Mouse (Mus musculus) cerebellum, adult 11-12 months (tissue): ENCODE results near the gene Txlna.

Source experiments
- DNase-seq: peaks from one replicate; pipeline ENCODE4 v3.0.0; 2022

The Txlna gene

GRCm38 (mm10) chr4:129624281-129625028 lies 16.4 kb downstream of the Txlna start:
- peak; percentile 96 for DNase-seq

GRCm38 (mm10) chr4:129623681-129624091 lies 17.2 kb downstream of the Txlna start, which contains the start of gene Ccdc28b:
Gene Ccdc28b, minus strand, starts transcription at chr4:129623947.
- DNase-seq = peak; percentile 70

DNA sequence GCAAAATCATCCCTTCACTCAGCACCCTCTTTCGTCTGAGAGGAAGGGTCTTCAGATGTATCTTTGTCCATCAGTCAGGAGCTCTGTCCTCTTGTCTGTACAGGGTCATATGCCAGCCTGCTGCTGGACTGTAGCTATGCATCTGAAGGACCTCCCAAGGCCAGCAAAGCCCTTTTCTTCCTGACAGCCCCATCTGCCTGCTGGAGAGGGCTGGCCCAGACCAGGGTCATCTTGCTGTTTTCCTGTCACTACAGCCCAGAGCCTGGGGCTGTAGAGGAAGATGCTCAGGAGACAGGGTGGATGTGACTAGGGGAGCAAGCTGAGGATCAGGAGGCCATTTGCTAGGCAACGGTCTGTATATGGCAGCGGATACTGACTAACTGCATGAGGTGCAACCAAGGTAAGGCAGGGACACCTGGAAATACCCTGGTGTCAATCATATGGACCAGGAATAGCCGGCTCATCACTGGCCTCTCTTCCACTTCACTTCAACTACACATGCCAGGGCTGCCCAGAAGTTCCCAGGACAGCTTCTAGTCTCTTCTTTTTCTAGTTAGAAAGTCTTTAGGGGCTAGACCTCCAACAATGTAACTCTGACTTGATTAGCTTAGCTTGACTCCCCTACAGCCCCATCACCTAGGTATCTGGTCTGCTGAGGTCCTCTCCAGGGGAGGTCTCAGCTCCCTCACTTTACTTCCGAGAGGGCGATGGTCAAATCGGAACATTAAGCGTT lies 17.9 kb downstream of the Txlna start:
- peak; percentile 65 for DNase-seq

- peak; percentile 77 for DNase-seq
These were observed 18.6 kb downstream of the Txlna start for GRCm38 (mm10) chr4:129622120-129622802.

DNA sequence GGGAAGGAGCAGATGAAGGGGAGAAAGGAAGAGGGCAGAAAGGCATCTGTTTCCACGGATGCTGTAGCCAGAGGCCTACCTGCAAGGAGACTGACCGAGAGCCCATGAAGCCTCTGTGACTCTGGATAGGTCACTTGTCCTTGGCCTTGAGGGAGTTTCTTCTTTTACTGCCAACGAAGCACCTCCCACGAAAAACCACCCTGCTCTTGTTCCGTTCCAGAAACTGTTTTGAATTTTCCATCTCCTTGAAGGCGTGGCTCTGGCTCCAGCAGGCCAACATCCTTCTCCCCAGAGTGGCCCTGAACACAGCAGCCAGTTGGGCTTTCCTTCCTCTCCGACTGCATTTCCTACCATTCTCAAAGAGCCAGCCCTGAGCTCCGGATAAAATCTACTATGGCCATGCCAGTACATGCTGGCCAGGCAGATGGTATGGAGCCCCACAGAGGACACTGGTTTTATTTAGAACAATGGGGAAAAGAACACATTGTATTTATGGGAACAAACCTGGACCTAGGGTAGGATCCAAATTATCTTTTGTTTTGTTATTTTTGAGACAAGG lies 19.5 kb downstream of the Txlna start:
- peak; percentile 85 for DNase-seq

- DNase-seq = peak; percentile 65
These were observed 20.2 kb downstream of the Txlna start for GRCm38 (mm10) chr4:129620419-129621282.

GRCm38 (mm10) chr4:129618786-129619691 lies 21.8 kb downstream of the Txlna start, which contains the start of gene Iqcc:
Gene Iqcc, minus strand, starts transcription at chr4:129619099.
- DNase-seq = peak; percentile 97

GRCm38 (mm10) chr4:129618031-129618430 lies 22.8 kb downstream of the Txlna start:
- peak; percentile 55 for DNase-seq

DNA sequence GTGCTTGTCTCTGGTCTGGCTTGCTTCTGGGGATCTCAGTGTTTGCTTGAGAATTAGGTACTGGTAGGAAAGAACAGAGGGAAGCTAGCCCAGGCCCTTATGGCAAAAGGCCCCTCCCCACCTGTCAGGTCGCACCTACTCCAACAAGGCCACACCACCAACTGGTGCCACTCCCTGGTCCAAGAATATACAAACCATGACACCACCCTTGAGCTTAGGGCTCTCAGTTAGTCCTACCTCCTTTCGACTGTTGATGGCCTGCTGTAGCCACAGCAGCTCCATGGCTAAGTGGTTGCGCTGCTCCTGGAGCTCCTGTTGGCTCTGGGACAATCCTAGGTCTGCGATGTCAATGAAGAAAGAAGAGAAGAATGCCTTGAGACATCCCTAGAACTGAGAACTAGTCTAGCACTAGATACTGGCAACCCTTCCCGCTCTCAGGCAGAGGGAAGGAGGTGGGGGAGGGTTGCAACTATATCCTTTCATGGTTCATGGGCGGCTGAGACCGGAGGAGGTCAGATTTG lies 23.7 kb downstream of the Txlna start:
- peak; percentile 50 for DNase-seq

DNA sequence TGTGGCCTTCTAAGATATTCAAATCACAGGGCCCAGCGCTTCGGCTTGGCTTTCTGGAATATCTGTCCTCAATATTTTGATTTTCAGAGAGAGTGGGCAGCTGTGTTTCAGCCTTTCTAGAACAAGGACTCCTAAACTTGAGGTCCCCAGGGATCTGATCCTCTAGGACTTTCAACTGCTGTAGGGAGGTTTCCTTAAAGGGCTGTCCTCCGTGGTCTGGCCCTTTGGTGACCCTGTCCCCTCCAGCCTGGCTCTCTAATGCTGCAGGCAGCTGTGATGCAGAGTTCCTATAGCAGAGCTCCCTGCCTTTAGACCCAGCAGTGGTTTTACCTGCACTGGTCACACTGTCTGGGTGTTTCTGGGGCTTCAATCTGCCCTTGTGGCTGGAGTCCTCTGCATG lies 24.2 kb downstream of the Txlna start:
- no peak for DNase-seq

- DNase-seq = peak; percentile 39
These were observed 25.0 kb downstream of the Txlna start for GRCm38 (mm10) chr4:129615801-129616290.

DNA sequence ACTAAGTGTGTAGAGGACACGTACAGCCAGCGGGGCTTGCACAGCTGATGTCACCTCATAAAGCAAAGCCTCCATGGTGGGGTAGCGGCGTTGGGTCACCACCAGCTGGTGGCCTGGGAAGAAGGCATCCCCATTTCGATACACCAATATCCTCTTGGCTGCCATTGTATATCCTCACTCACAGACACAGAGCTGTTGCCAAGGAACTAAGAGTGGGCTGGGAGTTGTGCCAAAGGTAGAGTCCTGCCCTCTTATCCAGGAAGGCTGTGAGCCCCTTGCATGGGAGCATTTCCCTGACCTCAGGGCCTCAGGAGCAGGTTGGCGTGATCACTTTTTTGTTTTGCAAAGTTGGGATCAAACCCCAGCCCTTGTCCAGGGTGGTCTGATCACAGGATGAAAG lies 26.8 kb downstream of the Txlna start, which contains the start of gene Dcdc2b:
Gene Dcdc2b, minus strand, starts transcription at position 165 of the 400 bp plus-strand sequence.
- DNase-seq = peak; percentile 41

DNA sequence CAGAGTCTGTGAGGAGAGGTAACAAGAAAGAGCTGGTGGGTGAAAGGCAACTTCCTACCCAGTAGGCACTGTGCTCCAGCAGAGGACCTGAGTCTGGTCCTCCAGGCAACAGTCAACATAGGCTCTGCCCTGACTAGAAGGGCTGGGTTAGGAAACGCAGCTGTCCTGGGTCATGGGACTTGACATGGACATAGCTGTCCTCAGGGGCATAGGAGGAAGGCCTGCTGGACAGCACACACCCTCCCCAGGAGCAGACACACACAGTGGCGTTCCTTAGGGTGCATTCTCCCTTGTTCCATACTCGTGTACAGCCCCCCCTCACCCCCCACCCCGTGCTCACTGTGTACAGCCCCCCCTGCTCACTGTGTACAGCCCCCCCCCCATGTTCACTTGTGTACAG lies 30.4 kb downstream of the Txlna start:
- DNase-seq = no peak

DNA sequence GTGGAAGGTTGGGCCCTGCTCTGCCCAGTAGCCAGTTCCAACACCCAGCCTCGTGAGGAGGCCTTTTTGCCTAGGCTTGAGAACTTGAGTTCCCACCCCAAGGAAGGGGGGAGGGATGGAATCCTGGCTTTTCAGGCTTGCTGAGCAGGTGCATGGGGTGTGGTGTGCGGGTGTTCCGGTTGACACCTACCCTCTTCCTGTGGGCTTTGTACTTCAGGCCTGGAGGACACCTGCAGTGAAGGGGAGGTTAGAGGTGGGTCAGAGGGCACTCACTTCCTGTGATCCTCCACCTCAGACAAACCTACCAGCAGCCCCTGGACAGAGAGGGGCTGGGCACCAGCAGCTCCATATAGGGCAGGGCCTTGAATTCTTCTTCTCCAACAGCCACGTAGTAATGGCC lies 30.8 kb downstream of the Txlna start:
- peak; percentile 27 for DNase-seq

DNA sequence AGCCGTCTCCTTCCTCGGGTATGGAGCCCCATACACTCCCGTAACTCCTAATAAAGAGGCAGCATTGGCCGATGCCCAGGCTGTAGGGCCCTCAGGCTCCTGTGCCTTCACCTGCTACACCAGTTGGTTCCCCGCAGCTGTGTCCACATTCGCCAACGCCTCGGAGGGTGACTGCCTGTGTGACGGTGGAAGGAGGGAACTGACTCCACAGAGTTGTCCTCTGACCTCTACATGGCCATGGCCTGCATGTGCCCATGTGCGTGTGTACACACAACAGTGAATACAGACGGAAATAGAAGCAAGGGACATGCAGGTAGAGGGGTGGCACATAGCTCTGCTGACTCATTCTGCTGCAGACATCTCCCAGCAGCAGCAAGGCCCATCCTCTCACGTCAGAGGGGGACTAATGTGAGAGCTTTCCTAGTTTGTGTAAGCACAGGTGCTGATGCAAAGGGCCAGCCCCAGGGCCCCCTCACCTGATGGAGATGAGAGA lies 31.7 kb downstream of the Txlna start:
- peak; percentile 45 for DNase-seq

GRCm38 (mm10) chr4:129608426-129609025 lies 32.3 kb downstream of the Txlna start:
- DNase-seq = peak; percentile 81

- peak; percentile 79 for DNase-seq
These were observed 40.4 kb downstream of the Txlna start, which contains the start of the genes Eif3i and Tmem234 for GRCm38 (mm10) chr4:129600233-129601158. Gene Eif3i, minus strand, starts transcription at chr4:129600648. Gene Tmem234, plus strand, starts transcription at chr4:129600668.

GRCm38 (mm10) chr4:129588865-129589264 lies 52.0 kb downstream of the Txlna start:
- no peak for DNase-seq
